Mouse (Mus musculus) megakaryocyte, embryonic 14.5 days (primary cell): ENCODE measurements around the gene Plgrkt.

ENCODE experiments used
- FLI1 ChIP-seq: IDR thresholded peaks from 2 replicates; pipeline ENCODE4 v1.6.1; 2012; ENCODE audit warnings: low read length, inconsistent platforms, mixed read lengths
- GATA1 ChIP-seq: IDR thresholded peaks from 3 replicates; pipeline ENCODE4 v1.6.1; 2012; ENCODE audit warnings: mixed read lengths, low read length, inconsistent platforms, borderline replicate concordance

GRCm38 (mm10) chr19:29356281-29356680 lies 10.9 kb downstream of the Plgrkt start:
- no peak for TF ChIP-seq GATA1
- TF ChIP-seq FLI1: no peak
